Mouse (Mus musculus) E14TG2a.4 (cell line): ENCODE data around the gene Rnf187.

Experiments used
- H3K27me3 ChIP-seq: 2 replicates; pipeline ENCODE4 v1.6.1; 2014; ENCODE audit warnings: low read length, control low read depth; ENCODE audit not compliant: insufficient read depth
- H3K36me3 ChIP-seq: 2 replicates; pipeline ENCODE4 v1.6.1; 2014; ENCODE audit warnings: low read length, control low read depth; ENCODE audit not compliant: insufficient read depth
- H3K4me1 ChIP-seq: replicated peaks from 2 replicates; pipeline ENCODE4 v1.6.1; 2014; ENCODE audit warnings: low read depth, low read length, control low read depth
- H3K4me3 ChIP-seq: replicated peaks from 2 replicates; pipeline ENCODE4 v1.5.1; 2014; ENCODE audit warnings: mild to moderate bottlenecking, low read length
- H3K9me3 ChIP-seq: 2 replicates; pipeline ENCODE4 v1.6.1; 2014; ENCODE audit warnings: low read length, control low read depth
- CTCF ChIP-seq: conservative IDR thresholded peaks from 2 replicates; pipeline ENCODE4 v1.5.1; 2014; ENCODE audit warnings: low read length
- NANOG ChIP-seq: IDR thresholded peaks from 2 replicates; pipeline ENCODE4 v1.6.1; 2014; ENCODE audit warnings: borderline replicate concordance, low read length, mixed read lengths
- POU5F1 ChIP-seq: IDR thresholded peaks from 2 replicates; pipeline ENCODE4 v1.6.1; 2014; ENCODE audit warnings: low read length, borderline replicate concordance

Rnf187 gene

GRCm38 (mm10) chr11:58938322-58939087 lies at the start of gene Rnf187:
Gene Rnf187, minus strand, starts transcription at chr11:58938916.
- TF ChIP-seq CTCF (no peak), POU5F1 (no peak), NANOG (no peak)
- Histone ChIP-seq H3K4me3 (peak within 1 kb of the TSS; percentile 92), H3K9me3 (no peaks in the 10 kb centered on the region), H3K4me1 (peaks cover 22% of the 10 kb centered on the region), H3K36me3 (peaks cover 36% of the 10 kb centered on the region), H3K27me3 (0 out of 2 replicates have a peak, but pooled peaks cover 4% of the 10 kb centered on the region)

- Histone ChIP-seq H3K36me3 (peaks cover 98% of the 10 kb centered on the region), H3K4me3 (no peak overlapping the region), H3K9me3 (no peaks in the 10 kb centered on the region), H3K4me1 (peaks cover 64% of the 10 kb centered on the region), H3K27me3 (no peaks in the 10 kb centered on the region)
- TF ChIP-seq NANOG (no peak), POU5F1 (no peak), CTCF (no peak)
Measured at GRCm38 (mm10) chr11:58985299-58985917, 46.7 kb upstream of the Rnf187 start.

- Histone ChIP-seq H3K36me3 (peaks cover 95% of the 10 kb centered on the region), H3K4me1 (peaks cover 64% of the 10 kb centered on the region), H3K4me3 (no peak overlapping the region), H3K27me3 (no peaks in the 10 kb centered on the region), H3K9me3 (no peaks in the 10 kb centered on the region)
- no peak for TF ChIP-seq CTCF
- TF ChIP-seq NANOG: no peak
- TF ChIP-seq POU5F1: no peak
Measured at GRCm38 (mm10) chr11:58984657-58985056, 45.9 kb upstream of the Rnf187 start.

- Histone ChIP-seq H3K36me3 (peaks cover 90% of the 10 kb centered on the region), H3K4me1 (peaks cover 67% of the 10 kb centered on the region), H3K9me3 (no peaks in the 10 kb centered on the region), H3K4me3 (no peak overlapping the region), H3K27me3 (no peaks in the 10 kb centered on the region)
- no peak for TF ChIP-seq NANOG
- TF ChIP-seq POU5F1: no peak
- no peak for TF ChIP-seq CTCF
Measured at GRCm38 (mm10) chr11:58983691-58984341, 45.1 kb upstream of the Rnf187 start.

GRCm38 (mm10) chr11:58982471-58983097 lies 43.9 kb upstream of the Rnf187 start:
- Histone ChIP-seq H3K4me3 (no peak overlapping the region), H3K36me3 (peaks cover 78% of the 10 kb centered on the region), H3K9me3 (no peaks in the 10 kb centered on the region), H3K4me1 (peaks cover 60% of the 10 kb centered on the region), H3K27me3 (0 out of 2 replicates have a peak, but pooled peaks cover 2% of the 10 kb centered on the region)
- TF ChIP-seq POU5F1 (no peak), CTCF (no peak), NANOG (no peak)

GRCm38 (mm10) chr11:58981541-58982447 lies 43.1 kb upstream of the Rnf187 start:
- Histone ChIP-seq H3K4me3 (no peak overlapping the region), H3K27me3 (0 out of 2 replicates have a peak, but pooled peaks cover 2% of the 10 kb centered on the region), H3K36me3 (peaks cover 70% of the 10 kb centered on the region), H3K9me3 (no peaks in the 10 kb centered on the region), H3K4me1 (peaks cover 54% of the 10 kb centered on the region)
- TF ChIP-seq POU5F1 (no peak), CTCF (peak; percentile 61)

- Histone ChIP-seq H3K27me3 (0 out of 2 replicates have a peak, but pooled peaks cover 2% of the 10 kb centered on the region), H3K4me1 (peaks cover 54% of the 10 kb centered on the region), H3K9me3 (no peaks in the 10 kb centered on the region), H3K36me3 (peaks cover 63% of the 10 kb centered on the region), H3K4me3 (peak overlapping the region; percentile 93)
- TF ChIP-seq POU5F1 (no peak), NANOG (no peak), CTCF (no peak)
Measured at GRCm38 (mm10) chr11:58980381-58980990, 41.8 kb upstream of the Rnf187 start.
